Mouse (Mus musculus) bone marrow macrophage, adult 2 months (primary cell): ENCODE measurements around the gene Tspan9.

ENCODE experiments used
- CTCF ChIP-seq: IDR thresholded peaks from 2 replicates; pipeline ENCODE4 v1.5.1; 2012; ENCODE audit warnings: low read depth, mild to moderate bottlenecking, low read length, moderate library complexity
- POLR2A ChIP-seq: IDR thresholded peaks from 2 replicates; pipeline ENCODE4 v1.6.1; 2012; ENCODE audit warnings: mild to moderate bottlenecking, low read depth, low read length, borderline replicate concordance

DNA sequence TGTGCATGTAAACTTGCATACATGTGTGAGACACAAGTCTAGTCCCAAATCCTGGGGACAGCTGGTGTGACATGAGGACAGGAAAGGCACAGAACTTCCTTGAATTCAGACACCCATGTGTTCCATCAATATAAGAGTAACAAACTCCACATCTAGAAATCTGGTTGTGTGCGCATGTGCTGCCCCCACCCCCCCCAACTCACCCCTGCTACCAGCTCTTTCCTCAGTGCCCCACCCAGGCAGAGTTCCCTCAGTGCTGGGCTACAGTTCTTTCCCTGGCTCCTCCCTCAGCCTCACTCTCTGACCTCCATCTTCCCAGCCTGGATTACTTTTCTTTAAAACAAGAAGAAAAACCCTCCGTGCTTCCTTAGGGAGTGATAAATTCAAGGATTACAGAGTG is 27.1 kb downstream of the Tspan9 start:
- TF ChIP-seq CTCF (no peak), POLR2A (no peak)
